Mouse (Mus musculus): ENCODE measurements around the gene Cntrl. TPM values are rescaled to one million over a fixed set of nuclear protein-coding genes. Genes with fewer than 3 reads are reported as not detected.

Gene Cntrl
- polyA plus RNA-seq, 1 experiment from 2014 or later: 39.0 TPM

- 4% methylated on average over 12 of the region's 12 CpGs for WGBS
- H3K9ac ChIP-seq (ENCODE audit: low read depth, low read length): peak overlapping the region; percentile 47; the same call in 1 of the 2 replicates
- ATAC-seq (ENCODE audit: low FRiP score, low TSS enrichment): peak; percentile 76
Observed at GRCm38 (mm10) chr2:35214881-35215358, 105.6 kb downstream of the Cntrl start.

GRCm38 (mm10) chr2:35215363-35215762, 106.1 kb downstream of the Cntrl start:
- Histone ChIP-seq H3K27ac (ENCODE audit: low read depth, low read length) (peak overlapping the region; percentile 71), H3K4me1 (ENCODE audit: control insufficient read depth, insufficient read depth, low read length) (peaks cover 2% of the 10 kb centered on the region; the same call in 1 of the 2 replicates), H3K4me2 (replicated peaks; ENCODE audit: low read depth, low read length) (no peak overlapping the region), H3K9me3 (ENCODE audit: control insufficient read depth, low read length) (no peaks in the 10 kb centered on the region), H3K27me3 (ENCODE audit: control insufficient read depth, insufficient read depth, low read length) (no peaks in the 10 kb centered on the region), H3K9ac (ENCODE audit: low read depth, low read length) (no peak overlapping the region), H3K36me3 (ENCODE audit: control insufficient read depth, insufficient read depth, low read length) (no peaks in the 10 kb centered on the region), H3K4me3 (ENCODE audit: low read length) (no peak overlapping the region)
- WGBS: 64% methylated on average over 14 of the region's 14 CpGs
- ATAC-seq (ENCODE audit: low FRiP score, low TSS enrichment): 0 out of 2 replicates have a peak, but pooled peaks have one; percentile 24

More at GRCm38 (mm10) chr2:35214881-35215358, 105.6 kb downstream of the Cntrl start:
- H3K4me2 ChIP-seq (replicated peaks; ENCODE audit: low read depth, low read length): peak overlapping the region; percentile 35
- H3K27ac ChIP-seq (ENCODE audit: low read depth, low read length): peak overlapping the region; percentile 71
- H3K4me3 ChIP-seq (ENCODE audit: low read length): no peak overlapping the region
- no peaks in the 10 kb centered on the region for H3K27me3 ChIP-seq (ENCODE audit: control insufficient read depth, insufficient read depth, low read length)
- H3K9me3 ChIP-seq (ENCODE audit: control insufficient read depth, low read length): no peaks in the 10 kb centered on the region
- no peaks in the 10 kb centered on the region for H3K36me3 ChIP-seq (ENCODE audit: control insufficient read depth, insufficient read depth, low read length)
- H3K4me1 ChIP-seq (ENCODE audit: control insufficient read depth, insufficient read depth, low read length): peaks cover 2% of the 10 kb centered on the region; the same call in 1 of the 2 replicates

- no peaks in the 10 kb centered on the region for H3K27me3 ChIP-seq (ENCODE audit: control insufficient read depth, insufficient read depth, low read length)
- no peak overlapping the region for H3K4me3 ChIP-seq (ENCODE audit: low read length)
- no peak overlapping the region for H3K9ac ChIP-seq (ENCODE audit: low read depth, low read length)
- ATAC-seq (ENCODE audit: low FRiP score, low TSS enrichment): no peak
- no peaks in the 10 kb centered on the region for H3K9me3 ChIP-seq (ENCODE audit: control insufficient read depth, low read length)
- H3K4me1 ChIP-seq (ENCODE audit: control insufficient read depth, insufficient read depth, low read length): peaks cover 2% of the 10 kb centered on the region; the same call in 1 of the 2 replicates
- no peak overlapping the region for H3K27ac ChIP-seq (ENCODE audit: low read depth, low read length)
- H3K4me2 ChIP-seq (replicated peaks; ENCODE audit: low read depth, low read length): no peak overlapping the region
- 62% methylated on average over 2 of the region's 2 CpGs for WGBS
- H3K36me3 ChIP-seq (ENCODE audit: control insufficient read depth, insufficient read depth, low read length): no peaks in the 10 kb centered on the region
Observed at GRCm38 (mm10) chr2:35216701-35217100, 107.4 kb downstream of the Cntrl start.

GRCm38 (mm10) chr2:35218736-35219135, 109.4 kb downstream of the Cntrl start:
- 89% methylated on average over 3 of the region's 3 CpGs for WGBS
- no peaks in the 10 kb centered on the region for H3K36me3 ChIP-seq (ENCODE audit: control insufficient read depth, insufficient read depth, low read length)
- H3K4me3 ChIP-seq (ENCODE audit: low read length): no peak overlapping the region
- H3K27ac ChIP-seq (ENCODE audit: low read depth, low read length): no peak overlapping the region
- peaks cover 2% of the 10 kb centered on the region; the same call in 1 of the 2 replicates for H3K4me1 ChIP-seq (ENCODE audit: control insufficient read depth, insufficient read depth, low read length)
- H3K27me3 ChIP-seq (ENCODE audit: control insufficient read depth, insufficient read depth, low read length): no peaks in the 10 kb centered on the region
- H3K4me2 ChIP-seq (replicated peaks; ENCODE audit: low read depth, low read length): no peak overlapping the region
- no peaks in the 10 kb centered on the region for H3K9me3 ChIP-seq (ENCODE audit: control insufficient read depth, low read length)
- ATAC-seq (ENCODE audit: low FRiP score, low TSS enrichment): no peak
- H3K9ac ChIP-seq (ENCODE audit: low read depth, low read length): no peak overlapping the region

GRCm38 (mm10) chr2:35222822-35223391, 113.6 kb downstream of the Cntrl start:
- Histone ChIP-seq H3K4me1 (ENCODE audit: control insufficient read depth, insufficient read depth, low read length) (no peaks in the 10 kb centered on the region), H3K27me3 (ENCODE audit: control insufficient read depth, insufficient read depth, low read length) (no peaks in the 10 kb centered on the region), H3K9ac (ENCODE audit: low read depth, low read length) (no peak overlapping the region), H3K4me2 (replicated peaks; ENCODE audit: low read depth, low read length) (no peak overlapping the region), H3K4me3 (ENCODE audit: low read length) (no peak overlapping the region), H3K27ac (ENCODE audit: low read depth, low read length) (no peak overlapping the region), H3K36me3 (ENCODE audit: control insufficient read depth, insufficient read depth, low read length) (no peaks in the 10 kb centered on the region), H3K9me3 (ENCODE audit: control insufficient read depth, low read length) (no peaks in the 10 kb centered on the region)
- peak; percentile 72 for ATAC-seq (ENCODE audit: low FRiP score, low TSS enrichment)
- 27% methylated on average over 6 of the region's 6 CpGs for WGBS

- no peaks in the 10 kb centered on the region for H3K4me1 ChIP-seq (ENCODE audit: control insufficient read depth, insufficient read depth, low read length)
- no peaks in the 10 kb centered on the region for H3K36me3 ChIP-seq (ENCODE audit: control insufficient read depth, insufficient read depth, low read length)
- no peak for ATAC-seq (ENCODE audit: low FRiP score, low TSS enrichment)
- H3K4me3 ChIP-seq (ENCODE audit: low read length): no peak overlapping the region
- H3K9ac ChIP-seq (ENCODE audit: low read depth, low read length): no peak overlapping the region
- no peak overlapping the region for H3K4me2 ChIP-seq (replicated peaks; ENCODE audit: low read depth, low read length)
- 88% methylated on average over 15 of the region's 15 CpGs for WGBS
- no peaks in the 10 kb centered on the region for H3K9me3 ChIP-seq (ENCODE audit: control insufficient read depth, low read length)
- no peaks in the 10 kb centered on the region for H3K27me3 ChIP-seq (ENCODE audit: control insufficient read depth, insufficient read depth, low read length)
- H3K27ac ChIP-seq (ENCODE audit: low read depth, low read length): no peak overlapping the region
Observed at GRCm38 (mm10) chr2:35224285-35224684, 115.0 kb downstream of the Cntrl start.

GRCm38 (mm10) chr2:35228145-35228544, 118.9 kb downstream of the Cntrl start:
- Histone ChIP-seq H3K36me3 (ENCODE audit: control insufficient read depth, insufficient read depth, low read length) (no peaks in the 10 kb centered on the region), H3K4me2 (replicated peaks; ENCODE audit: low read depth, low read length) (no peak overlapping the region), H3K27ac (ENCODE audit: low read depth, low read length) (no peak overlapping the region), H3K27me3 (ENCODE audit: control insufficient read depth, insufficient read depth, low read length) (no peaks in the 10 kb centered on the region), H3K9me3 (ENCODE audit: control insufficient read depth, low read length) (no peaks in the 10 kb centered on the region), H3K4me1 (ENCODE audit: control insufficient read depth, insufficient read depth, low read length) (0 out of 2 replicates have a peak, but pooled peaks cover 6% of the 10 kb centered on the region), H3K9ac (ENCODE audit: low read depth, low read length) (no peak overlapping the region), H3K4me3 (ENCODE audit: low read length) (no peak overlapping the region)
- ATAC-seq (ENCODE audit: low FRiP score, low TSS enrichment): no peak
- WGBS: 75% methylated on average over 4 of the region's 4 CpGs

Other genes with a start within 250 kb of the Cntrl start
- gene Cutal, start 235.1 kb upstream of the Cntrl start, polyA plus RNA-seq (2014; fragmentation: Nextera tagmentation; extraction: Ambion mirVana): 5.8 TPM in 2 replicates
- gene Psmd5, start 234.5 kb upstream of the Cntrl start, polyA plus RNA-seq (2014; fragmentation: Nextera tagmentation; extraction: Ambion mirVana): 128 and 157 TPM in 2 replicates
- 29.9 and 35.1 TPM in 2 replicates for gene Phf19, start 195.5 kb upstream of the Cntrl start, polyA plus RNA-seq (2014; fragmentation: Nextera tagmentation; extraction: Ambion mirVana)
- gene Traf1, start 147.7 kb upstream of the Cntrl start, polyA plus RNA-seq (2014; fragmentation: Nextera tagmentation; extraction: Ambion mirVana): 15.9 and 18.1 TPM in 2 replicates
- gene Hc, start 48.1 kb upstream of the Cntrl start, polyA plus RNA-seq (2014; fragmentation: Nextera tagmentation; extraction: Ambion mirVana): 0.31 and 0.43 TPM in 2 replicates
- gene AI182371, start 7.9 kb upstream of the Cntrl start, polyA plus RNA-seq (2014; fragmentation: Nextera tagmentation; extraction: Ambion mirVana): 0.24 TPM in 1 of 2 replicates, not detected in the other
- gene Rab14, start 91.6 kb downstream of the Cntrl start, polyA plus RNA-seq (2014; fragmentation: Nextera tagmentation; extraction: Ambion mirVana): 308 and 329 TPM in 2 replicates
- gene Gsn, start 146.9 kb downstream of the Cntrl start, polyA plus RNA-seq (2014; fragmentation: Nextera tagmentation; extraction: Ambion mirVana): 57.6 and 84.2 TPM in 2 replicates
- gene Stom, start 227.5 kb downstream of the Cntrl start, polyA plus RNA-seq (2014; fragmentation: Nextera tagmentation; extraction: Ambion mirVana): 10.8 and 18.8 TPM in 2 replicates